Comparison of ENCODE assay signal across 9 mouse cellular contexts in genomic region chr12:29534761-29535300, GRCm38 (mm10). TPM values are rescaled to one million over a fixed set of nuclear protein-coding genes. Genes with fewer than 3 reads are reported as not detected.
DNase-seq lines count a peak whose midpoint lies in the region; ATAC-seq and TF ChIP-seq lines count a peak whose summit lies in the region.
"Had no signal": no experiment of that assay in that cellular context is flagged by ENCODE, and none has a peak within 500 bp of the region (broad histone marks: within the 10 kb centered on the region; RNA-seq: fewer than 3 reads in every experiment).

No protein-coding gene starts in this region.

- DNase-seq in heart, adult 18-20 months = no peak
- DNase-seq in lung, adult 18-20 months = no peak
- no peak for DNase-seq in lung, postnatal 0 days (ENCODE audit: low spot score)

- no peak for TF ChIP-seq EP300 in lung, postnatal 0 days (IDR thresholded peaks at IDR 0.05)

- 0 out of 2 replicates have a peak overlapping the region, but pooled peaks have one; percentile 20 for H3K4me3 ChIP-seq in heart, embryonic 12.5 days
- peak overlapping the region; percentile 75 for H3K4me3 ChIP-seq in cortical plate, adult 2 months (ENCODE audit: insufficient read depth, low read length)
- H3K4me3 ChIP-seq in hindbrain, embryonic 15.5 days = peak overlapping the region; percentile 50
- H3K4me3 ChIP-seq in neural tube, embryonic 13.5 days = peak overlapping the region; percentile 50
- H3K4me3 ChIP-seq in lung, postnatal 0 days (ENCODE audit: low read depth, low read length) = no peak overlapping the region
- H3K4me3 ChIP-seq: limb, embryonic 15.5 days had no signal

- TF ChIP-seq CTCF in cortical plate, adult 2 months (IDR thresholded peaks at IDR 0.05; ENCODE audit: extremely low read depth, insufficient read depth, low read length) = no peak
- TF ChIP-seq CTCF in lung, postnatal 0 days (IDR thresholded peaks at IDR 0.05) = no peak

- WGBS in heart, embryonic 12.5 days = 1% methylated on average over 25 of the region's 25 CpGs
- under 1% methylated on average over 25 of the region's 25 CpGs for WGBS in hindbrain, embryonic 15.5 days
- under 1% methylated on average over 25 of the region's 25 CpGs for WGBS in neural tube, embryonic 13.5 days
- WGBS in lung, postnatal 0 days = 2% methylated on average over 25 of the region's 25 CpGs

- peak overlapping the region; percentile 56 for H3K4me2 ChIP-seq in heart, embryonic 12.5 days
- H3K4me2 ChIP-seq in hindbrain, embryonic 15.5 days = peak overlapping the region; percentile 74
- peak overlapping the region; percentile 79 for H3K4me2 ChIP-seq in neural tube, embryonic 13.5 days
- no peak overlapping the region for H3K4me2 ChIP-seq in lung, postnatal 0 days (replicated peaks; ENCODE audit: low read depth, low read length)
- H3K4me2 ChIP-seq: limb, embryonic 15.5 days had no signal

- H3K4me1 ChIP-seq in heart, embryonic 12.5 days (replicated peaks) = peaks cover 8% of the 10 kb centered on the region
- H3K4me1 ChIP-seq in cortical plate, adult 2 months (ENCODE audit: control insufficient read depth, insufficient read depth, low read length) = peaks cover 6% of the 10 kb centered on the region
- peaks cover 58% of the 10 kb centered on the region for H3K4me1 ChIP-seq in hindbrain, embryonic 15.5 days (replicated peaks)
- peaks cover 82% of the 10 kb centered on the region for H3K4me1 ChIP-seq in neural tube, embryonic 13.5 days (replicated peaks)
- H3K4me1 ChIP-seq in lung, postnatal 0 days (ENCODE audit: insufficient read depth, low read depth, low read length) = no peaks in the 10 kb centered on the region
- H3K4me1 ChIP-seq: limb, embryonic 15.5 days had no signal

- no peaks in the 10 kb centered on the region for H3K36me3 ChIP-seq in heart, embryonic 12.5 days
- no peaks in the 10 kb centered on the region for H3K36me3 ChIP-seq in hindbrain, embryonic 15.5 days
- no peaks in the 10 kb centered on the region for H3K36me3 ChIP-seq in neural tube, embryonic 13.5 days
- H3K36me3 ChIP-seq in lung, postnatal 0 days (ENCODE audit: insufficient read depth, low read length) = no peaks in the 10 kb centered on the region
- H3K36me3 ChIP-seq: limb, embryonic 15.5 days had no signal

- ATAC-seq in heart, embryonic 12.5 days (ENCODE audit: insufficient number of reproducible peaks, low FRiP score) = no peak
- peak; percentile 47 for ATAC-seq in hindbrain, embryonic 15.5 days (ENCODE audit: low FRiP score, low read depth)
- peak; percentile 29; the same call in 1 of the 2 replicates for ATAC-seq in neural tube, embryonic 13.5 days (ENCODE audit: low read depth)
- ATAC-seq in activated CD4-positive, CD25-positive, alpha-beta regulatory T cell, adult 4 months = no peak
- no peak for ATAC-seq in lung, postnatal 0 days

- no peak overlapping the region for H3K9ac ChIP-seq in heart, embryonic 12.5 days
- peak overlapping the region; percentile 75 for H3K9ac ChIP-seq in hindbrain, embryonic 15.5 days
- H3K9ac ChIP-seq in neural tube, embryonic 13.5 days = peak overlapping the region; percentile 90
- no peak overlapping the region for H3K9ac ChIP-seq in lung, postnatal 0 days (replicated peaks; ENCODE audit: low read depth)
- H3K9ac ChIP-seq: limb, embryonic 15.5 days had no signal

- 0 out of 2 replicates have a peak, but pooled peaks have one; percentile 44 for TF ChIP-seq POLR2A in cortical plate, adult 2 months (IDR thresholded peaks at IDR 0.05; ENCODE audit: extremely low read depth, insufficient read depth, low read length)

- peaks cover 55% of the 10 kb centered on the region for H3K27me3 ChIP-seq in heart, embryonic 12.5 days (replicated peaks)
- no peaks in the 10 kb centered on the region for H3K27me3 ChIP-seq in hindbrain, embryonic 15.5 days
- no peaks in the 10 kb centered on the region for H3K27me3 ChIP-seq in neural tube, embryonic 13.5 days
- H3K27me3 ChIP-seq in lung, postnatal 0 days (replicated peaks; ENCODE audit: insufficient read depth, low read length) = no peaks in the 10 kb centered on the region; the same call in 1 of the 2 replicates

- H3K27ac ChIP-seq in heart, embryonic 12.5 days (ENCODE audit: poor library complexity, severe bottlenecking) = no peak overlapping the region
- H3K27ac ChIP-seq in cortical plate, adult 2 months (ENCODE audit: insufficient read depth, low read length) = peak overlapping the region; percentile 92
- H3K27ac ChIP-seq in hindbrain, embryonic 15.5 days (replicated peaks) = peak overlapping the region; percentile 94
- peak overlapping the region; percentile 98 for H3K27ac ChIP-seq in neural tube, embryonic 13.5 days (replicated peaks)
- no peak overlapping the region for H3K27ac ChIP-seq in lung, postnatal 0 days (ENCODE audit: low read length)
- H3K27ac ChIP-seq: limb, embryonic 15.5 days had no signal

- no peaks in the 10 kb centered on the region for H3K9me3 ChIP-seq in heart, embryonic 12.5 days (replicated peaks)
- no peaks in the 10 kb centered on the region for H3K9me3 ChIP-seq in hindbrain, embryonic 15.5 days
- H3K9me3 ChIP-seq in neural tube, embryonic 13.5 days = no peaks in the 10 kb centered on the region
- no peaks in the 10 kb centered on the region for H3K9me3 ChIP-seq in lung, postnatal 0 days (ENCODE audit: low read length)
- H3K9me3 ChIP-seq: limb, embryonic 15.5 days had no signal

RNA-seq across cellular contexts. Expression of gene Myt1l, which starts 6.6 kb away (rescaled TPM):
- 0.03 and 0.09 TPM in 2 replicates for polyA plus RNA-seq in heart, embryonic 12.5 days (2016; fragmentation: Nextera tagmentation; extraction: Ambion mirVana)
- not detected for total RNA-seq in heart, adult 18-20 months (2021)
- 71.5 and 74.1 TPM in 2 replicates for polyA plus RNA-seq in cortical plate, adult 2 months (2012; rRNA removed)
- polyA plus RNA-seq in hindbrain, embryonic 15.5 days (2015; fragmentation: Nextera tagmentation; extraction: Ambion mirVana) = 233 and 237 TPM in 2 replicates
- 170 TPM in 2 replicates for polyA plus RNA-seq in neural tube, embryonic 13.5 days (2015; fragmentation: Nextera tagmentation; extraction: Ambion mirVana)
- polyA plus RNA-seq in activated CD4-positive, CD25-positive, alpha-beta regulatory T cell, adult 4 months (2017; shearing (Covaris generic)) = not detected
- polyA plus RNA-seq in lung, postnatal 0 days (2015; fragmentation: Nextera tagmentation; extraction: Ambion mirVana) = not detected in 2 replicates

Comparison
In these comparisons a context has a peak if more than half of its experiments do, and no peak if none do; other contexts are left out.
1. ATAC-seq: peak in hindbrain, embryonic 15.5 days (single experiment) and neural tube, embryonic 13.5 days (single experiment); none in heart, embryonic 12.5 days (single experiment), activated CD4-positive, CD25-positive, alpha-beta regulatory T cell, adult 4 months (single experiment) and lung, postnatal 0 days (single experiment).
2. H3K27ac ChIP-seq: peak in cortical plate, adult 2 months (single experiment), hindbrain, embryonic 15.5 days (single experiment) and neural tube, embryonic 13.5 days (single experiment); none in heart, embryonic 12.5 days (single experiment) and lung, postnatal 0 days (single experiment).
3. H3K9ac ChIP-seq: peak in hindbrain, embryonic 15.5 days (single experiment) and neural tube, embryonic 13.5 days (single experiment); none in heart, embryonic 12.5 days (single experiment) and lung, postnatal 0 days (single experiment).
4. RNA of gene Myt1l, which starts 6.6 kb away (polyA plus RNA-seq): 233 to 237 TPM in hindbrain, embryonic 15.5 days, 170 TPM in neural tube, embryonic 13.5 days and 71.5 to 74.1 TPM in cortical plate, adult 2 months; not detected in activated CD4-positive, CD25-positive, alpha-beta regulatory T cell, adult 4 months, 0.03 to 0.09 TPM in heart, embryonic 12.5 days and not detected in lung, postnatal 0 days; every median in the first group is over 10 times any median in the second.